Mouse (Mus musculus) adrenal gland, postnatal 14 days (tissue): ENCODE data around the gene Zfp536. TPM values are rescaled to one million over a fixed set of nuclear protein-coding genes. Genes with fewer than 3 reads are reported as not detected.
A peak's percentile ranks its signal among the peaks of the same experiment; 100 is the strongest.

Source experiments
- DNase-seq: peaks from one replicate; pipeline ENCODE4 v3.0.0; 2021; ENCODE audit warnings: mixed read lengths
- long read RNA-seq, 2 experiments: library from polyadenylated mRNA; stranded (forward); transcript quantifications; one replicate each; pipeline ENCODE4 v2.0.0; 2021
- total RNA-seq: library from RNA; stranded (reverse); gene quantifications from 2 replicates; pipeline ENCODE4 v1.2.3, GENCODE M21; 2021

Gene Zfp536
- total RNA-seq, result 6.3 and 6.8 TPM in 2 replicates
- long read RNA-seq, experiment 1, partial matches to known transcripts, result 0 of 1 reads
- long read RNA-seq, experiment 1, other reads (novel, unspliced or antisense), result 1 of 1 reads
- long read RNA-seq, experiment 2, result 0 reads

GRCm38 (mm10) chr7:37773312-37773702 lies at the start of gene Zfp536:
Gene Zfp536 (minus strand): TSS chr7:37773641.
- DNase-seq, result peak; percentile 7

- no peak for DNase-seq
These were observed 47.3 kb upstream of the Zfp536 start for GRCm38 (mm10) chr7:37820670-37821301.

GRCm38 (mm10) chr7:37818631-37819340 lies 45.3 kb upstream of the Zfp536 start:
- DNase-seq, result no peak

GRCm38 (mm10) chr7:37816901-37817300 lies 43.5 kb upstream of the Zfp536 start:
- DNase-seq, result no peak

GRCm38 (mm10) chr7:37814844-37815406 lies 41.5 kb upstream of the Zfp536 start:
- DNase-seq, result no peak

GRCm38 (mm10) chr7:37813676-37814075 lies 40.2 kb upstream of the Zfp536 start:
- no peak for DNase-seq

GRCm38 (mm10) chr7:37809908-37810307 lies 36.5 kb upstream of the Zfp536 start:
- no peak for DNase-seq

- DNase-seq, result no peak
These were observed 35.6 kb upstream of the Zfp536 start for GRCm38 (mm10) chr7:37809001-37809400.

- no peak for DNase-seq
These were observed 27.7 kb upstream of the Zfp536 start for GRCm38 (mm10) chr7:37801160-37801559.

- no peak for DNase-seq
These were observed 15.3 kb upstream of the Zfp536 start for GRCm38 (mm10) chr7:37788721-37789120.

- peak; percentile 86 for DNase-seq
These were observed 2.1 kb upstream of the Zfp536 start for GRCm38 (mm10) chr7:37775502-37775901.

GRCm38 (mm10) chr7:37774463-37774970 lies 1.1 kb upstream of the Zfp536 start:
- DNase-seq, result no peak

GRCm38 (mm10) chr7:37773906-37774305 lies 465 bp upstream of the Zfp536 start:
- DNase-seq, result no peak

- DNase-seq, result peak; percentile 8
These were observed 797 bp downstream of the Zfp536 start for GRCm38 (mm10) chr7:37772376-37773311.

- peak; percentile 70 for DNase-seq
These were observed 1.7 kb downstream of the Zfp536 start for GRCm38 (mm10) chr7:37771491-37772375.

- DNase-seq, result peak; percentile 91
These were observed 2.9 kb downstream of the Zfp536 start for GRCm38 (mm10) chr7:37770400-37771050.

GRCm38 (mm10) chr7:37769526-37770399 lies 3.7 kb downstream of the Zfp536 start:
- peak; percentile 81 for DNase-seq

GRCm38 (mm10) chr7:37769004-37769403 lies 4.4 kb downstream of the Zfp536 start:
- DNase-seq, result peak; percentile 32

- no peak for DNase-seq
These were observed 5.0 kb downstream of the Zfp536 start for GRCm38 (mm10) chr7:37768310-37768940.
